Mouse (Mus musculus) ES-E14 (cell line): Measurements from ENCODE around the gene Kbtbd13. TPM values are rescaled to one million over a fixed set of nuclear protein-coding genes. Genes with fewer than 3 reads are reported as not detected.
A peak's percentile ranks its signal among the peaks of the same experiment; 100 is the strongest.

Experiments used
- DNase-seq: peaks from one replicate; pipeline ENCODE4 v3.0.0-alpha.2; 2013; ENCODE audit warnings: low read depth, low spot score
- H3K27ac ChIP-seq: 2 replicates; pipeline ENCODE4 v1.5.1; 2012; ENCODE audit warnings: low read depth, mild to moderate bottlenecking, low read length, moderate library complexity, mixed read lengths; ENCODE audit not compliant: poor library complexity, insufficient read depth, severe bottlenecking
- H3K36me3 ChIP-seq: 2 replicates; pipeline ENCODE4 v1.6.1; 2012; ENCODE audit warnings: mild to moderate bottlenecking, low read length, moderate library complexity, mixed read lengths; ENCODE audit not compliant: control insufficient read depth, poor library complexity, insufficient read depth, severe bottlenecking
- H3K4me1 ChIP-seq, 2 experiments: fragments of 150-350 bp in 1 of 2; sonication (generic) in 1 of 2; 2 replicates each; pipeline ENCODE4 v1.6.1; 2012; ENCODE audit warnings: low read length in 2 of 2, mild to moderate bottlenecking in 1 of 2, mixed read lengths in 1 of 2; ENCODE audit not compliant: control insufficient read depth in 2 of 2, insufficient read depth in 2 of 2, poor library complexity in 1 of 2
- H3K4me3 ChIP-seq, 2 experiments: fragments of 150-350 bp in 1 of 2; sonication (generic) in 1 of 2; 2 replicates each; pipeline ENCODE4 v1.5.1; 2012; ENCODE audit warnings: low read length in 2 of 2, low read depth in 1 of 2, mild to moderate bottlenecking in 1 of 2, mixed read lengths in 1 of 2; ENCODE audit not compliant: insufficient read depth in 1 of 2, poor library complexity in 1 of 2, severe bottlenecking in 1 of 2
- H3K9ac ChIP-seq: 2 replicates; pipeline ENCODE4 v1.6.1; 2012; ENCODE audit warnings: low read depth, mild to moderate bottlenecking, low read length, mixed read lengths; ENCODE audit not compliant: poor library complexity, insufficient read depth, severe bottlenecking
- H3K9me3 ChIP-seq: fragments of 150-350 bp; sonication (generic); 2 replicates; pipeline ENCODE4 v1.6.1; 2012; ENCODE audit warnings: low read depth, mild to moderate bottlenecking, low read length; ENCODE audit not compliant: control insufficient read depth, insufficient read depth
- CHD2 ChIP-seq: IDR thresholded peaks from 2 replicates; pipeline ENCODE4 v1.6.1; 2014; ENCODE audit warnings: mild to moderate bottlenecking, low read depth, low read length, inconsistent platforms
- HCFC1 ChIP-seq: IDR thresholded peaks from 2 replicates; pipeline ENCODE4 v1.6.1; 2012; ENCODE audit warnings: low read length, inconsistent platforms, borderline replicate concordance; ENCODE audit not compliant: insufficient read depth
- MAFK ChIP-seq: IDR thresholded peaks from 2 replicates; pipeline ENCODE4 v1.6.1; 2014; ENCODE audit warnings: mild to moderate bottlenecking, low read depth, low read length, inconsistent platforms; ENCODE audit not compliant: insufficient read depth
- ZC3H11A ChIP-seq: IDR thresholded peaks from 2 replicates; pipeline ENCODE4 v1.6.1; 2012; ENCODE audit warnings: low read depth, mild to moderate bottlenecking, inconsistent platforms, low read length, borderline replicate concordance
- ZNF384 ChIP-seq: IDR thresholded peaks from 2 replicates; pipeline ENCODE4 v1.6.1; 2012; ENCODE audit warnings: low read depth, low read length, inconsistent platforms
- in situ Hi-C, 2 experiments: fragments of 600-800 bp; cut with MboI; formaldehyde crosslinking; loops; one replicate each; pipeline ENCODE4 v1.15.1; 2025; ENCODE audit warnings: low sequenced_read_pairs in 2 of 2, inconsistent platforms in 1 of 2; ENCODE audit not compliant: unreplicated experiment in 2 of 2
- total RNA-seq: library from RNA; depleted of rRNA; stranded (reverse); fragments of 300-350 nt; gene quantifications from 2 replicates; pipeline ENCODE4 v1.2.3, GENCODE M21; 2012

Gene Kbtbd13
- total RNA-seq, 1 experiment = 0.71 TPM

DNA sequence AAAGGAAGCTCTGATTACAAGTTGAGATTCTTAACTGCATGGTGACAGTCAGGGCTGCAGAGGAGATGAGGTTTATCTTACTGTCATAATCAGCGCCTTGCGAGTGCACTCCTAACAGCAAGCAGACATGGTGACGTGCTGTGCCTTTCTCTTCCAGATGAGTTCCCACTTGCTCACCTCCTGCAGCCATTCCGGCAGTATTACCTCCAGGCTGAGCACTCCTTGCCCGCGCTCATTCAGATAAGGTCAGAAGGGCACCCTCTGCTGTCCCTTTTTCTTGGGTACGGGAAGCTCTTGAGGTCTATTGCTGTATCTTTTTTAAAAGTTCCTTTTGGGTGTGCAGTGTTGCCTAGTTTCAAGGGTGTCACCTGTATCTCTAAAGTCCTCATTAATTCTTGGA is 34.9 kb downstream of the Kbtbd13 start:
- TF ChIP-seq HCFC1 (no peak), MAFK (no peak), CHD2 (no peak), ZNF384 (no peak), ZC3H11A (no peak)
- Histone ChIP-seq H3K9ac (no peak overlapping the region), H3K9me3 (no peaks in the 10 kb centered on the region), H3K4me3 (no peak overlapping the region), H3K4me1 (no peaks in the 10 kb centered on the region; a peak in 1 of 4 replicates), H3K36me3 (peaks cover 23% of the 10 kb centered on the region), H3K27ac (no peak overlapping the region)
- no peak for DNase-seq
- in situ Hi-C loops = no loop called here

- TF ChIP-seq HCFC1 = no peak
- TF ChIP-seq MAFK = no peak
- TF ChIP-seq ZNF384 = no peak
- Histone ChIP-seq H3K9me3 (no peaks in the 10 kb centered on the region), H3K4me3 (no peak overlapping the region), H3K27ac (no peak overlapping the region), H3K9ac (no peak overlapping the region), H3K36me3 (peaks cover 9% of the 10 kb centered on the region; the same call in 1 of the 2 replicates), H3K4me1 (peaks cover 0 to 2% of the 10 kb centered on the region in 2 experiments; a peak in 1 of 4 replicates)
- in situ Hi-C loops = no loop called here
- no peak for DNase-seq
These were observed 38.2 kb downstream of the Kbtbd13 start for GRCm38 (mm10) chr9:65353251-65353650.

GRCm38 (mm10) chr9:65347112-65347850 is 44.2 kb downstream of the Kbtbd13 start:
- Histone ChIP-seq H3K27ac (no peak overlapping the region), H3K9ac (peak overlapping the region; percentile 89), H3K4me3 (peak overlapping the region; percentile 92 to 94), H3K9me3 (no peaks in the 10 kb centered on the region), H3K36me3 (no peaks in the 10 kb centered on the region), H3K4me1 (peaks cover 2 to 4% of the 10 kb centered on the region in 2 experiments; a peak in 1 of 4 replicates)
- DNase-seq = no peak
- no peak for TF ChIP-seq ZC3H11A
- no peak for TF ChIP-seq MAFK
- TF ChIP-seq HCFC1 = no peak
- in situ Hi-C loops = no loop called here

- Histone ChIP-seq H3K27ac (peak overlapping the region; percentile 80), H3K36me3 (no peaks in the 10 kb centered on the region), H3K9ac (peak overlapping the region; percentile 89), H3K9me3 (no peaks in the 10 kb centered on the region), H3K4me1 (peaks cover 2 to 4% of the 10 kb centered on the region in 2 experiments; a peak in 1 of 4 replicates), H3K4me3 (peak overlapping the region; percentile 92 to 94)
- no peak for TF ChIP-seq MAFK
- in situ Hi-C loops = no loop called here
- no peak for DNase-seq
These were observed 44.9 kb downstream of the Kbtbd13 start for GRCm38 (mm10) chr9:65346476-65347111.
